Mouse (Mus musculus): Measurements from ENCODE around the gene Stxbp1. TPM values are rescaled to one million over a fixed set of nuclear protein-coding genes. Genes with fewer than 3 reads are reported as not detected.
A peak's percentile ranks its signal among the peaks of the same experiment; 100 is the strongest.

The Stxbp1 gene
- total RNA-seq, 1 experiment from 2014 or later: 22.2 TPM

GRCm38 (mm10) chr2:32787176-32787575, 59.9 kb downstream of the Stxbp1 start:
- no peak for DNase-seq

- no peak for DNase-seq
These were observed 62.9 kb downstream of the Stxbp1 start, which contains the start of gene Cfap157 for GRCm38 (mm10) chr2:32784048-32784681. Gene Cfap157 (minus strand): TSS chr2:32784428.

GRCm38 (mm10) chr2:32781710-32782109, 65.3 kb downstream of the Stxbp1 start:
- no peak for DNase-seq

DNA sequence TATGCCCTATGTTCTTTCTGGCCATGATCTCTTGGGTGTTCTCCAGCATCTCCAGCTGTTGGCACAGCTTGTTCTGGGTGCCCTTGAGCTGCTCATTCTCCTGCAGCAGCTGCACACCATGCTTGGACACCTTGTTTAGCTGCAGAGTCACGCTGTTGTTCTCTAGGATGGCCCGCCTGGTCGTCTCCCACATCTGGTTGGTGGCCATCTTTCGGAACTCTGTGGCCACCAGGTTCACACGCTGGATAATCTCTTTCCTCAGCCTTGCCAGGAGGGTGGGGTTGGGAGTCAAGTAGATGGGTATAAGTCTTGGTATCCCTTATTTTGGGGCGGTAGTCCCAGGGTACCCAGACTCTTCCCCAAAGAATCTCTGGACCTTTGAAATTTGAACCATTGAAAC, 67.3 kb downstream of the Stxbp1 start:
- DNase-seq: no peak

DNA sequence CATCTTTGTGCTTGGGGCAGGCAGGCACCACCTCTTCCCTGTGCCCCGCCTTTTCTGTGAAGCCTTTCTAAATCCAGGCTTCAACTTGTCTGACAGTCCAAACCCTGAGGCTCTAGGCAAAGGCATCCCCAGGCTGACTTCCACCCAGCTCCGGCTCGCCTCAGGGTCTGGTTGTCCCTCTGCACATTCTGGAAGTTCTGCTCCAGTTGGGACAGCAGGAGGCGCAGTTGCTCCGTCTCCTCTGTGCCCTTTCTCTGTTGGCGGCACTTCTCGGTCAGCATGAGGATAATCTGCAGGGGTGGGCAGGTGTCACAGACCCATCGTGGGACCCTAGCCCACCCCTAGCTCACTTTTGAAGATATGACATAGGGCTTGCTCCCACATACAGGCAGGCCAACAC, 67.9 kb downstream of the Stxbp1 start:
- DNase-seq: peak; percentile 65

GRCm38 (mm10) chr2:32778081-32778480, 69.0 kb downstream of the Stxbp1 start:
- DNase-seq: no peak

DNA sequence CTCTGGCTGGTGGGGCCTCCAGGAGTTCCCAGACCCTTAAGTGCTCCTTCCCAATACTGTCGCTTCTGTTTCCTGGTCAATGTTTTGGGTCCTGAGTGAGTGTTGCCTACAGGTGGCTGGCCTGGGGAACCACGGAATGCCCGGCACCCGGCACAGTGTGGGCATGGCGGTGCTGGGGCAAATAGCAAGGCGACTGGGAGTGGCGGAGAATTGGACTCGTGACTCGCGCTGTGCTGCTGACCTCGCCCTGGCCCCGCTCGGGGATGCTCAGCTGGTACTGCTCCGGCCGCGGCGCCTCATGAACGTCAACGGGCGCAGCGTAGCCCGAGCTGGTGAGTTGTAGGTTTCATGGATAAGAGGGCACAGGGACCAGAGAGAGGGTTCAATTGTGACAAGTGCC, 70.9 kb downstream of the Stxbp1 start:
- DNase-seq: no peak

DNA sequence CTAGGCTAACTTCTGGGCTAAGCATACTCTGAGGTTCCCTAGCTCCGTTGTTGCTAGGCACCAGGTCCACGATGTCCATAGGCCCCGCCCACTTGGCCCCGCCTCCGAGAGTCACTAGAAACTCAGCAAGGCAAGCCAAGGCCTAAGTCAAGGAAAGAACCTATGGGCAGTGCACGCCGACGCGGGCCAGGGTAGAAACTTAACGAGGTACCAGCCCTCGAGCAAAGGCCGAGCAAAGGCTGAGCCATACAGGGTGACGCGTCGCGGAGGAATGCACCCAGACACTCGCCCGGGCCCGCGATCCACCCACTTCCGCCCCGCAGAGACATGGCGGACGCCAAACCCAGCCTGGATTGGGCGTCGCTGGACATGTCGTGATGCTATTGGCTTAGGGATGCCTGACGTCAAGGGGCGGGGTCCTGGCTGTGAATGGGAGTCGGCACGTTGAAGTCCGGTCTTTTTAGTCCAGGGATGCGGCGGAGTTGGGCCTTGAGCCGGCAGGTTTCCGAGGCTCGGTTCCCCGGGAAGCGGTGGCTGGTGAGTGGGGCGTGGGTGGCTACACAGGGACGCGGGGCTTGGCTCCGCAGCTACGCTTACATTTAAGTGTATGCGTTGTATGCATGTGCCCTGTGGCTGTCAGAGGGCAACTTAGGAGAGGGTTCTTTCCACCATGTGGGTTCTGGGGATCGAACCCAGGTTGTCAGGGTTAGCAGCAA, 71.5 kb downstream of the Stxbp1 start, which contains the start of the genes Ttc16 and Ptrh1:
Gene Ttc16, minus strand, starts transcription at position 275 of the 716 bp plus-strand sequence.
Gene Ptrh1, plus strand, starts transcription at position 428 of the 716 bp plus-strand sequence.
- peak; percentile 98 for DNase-seq

DNA sequence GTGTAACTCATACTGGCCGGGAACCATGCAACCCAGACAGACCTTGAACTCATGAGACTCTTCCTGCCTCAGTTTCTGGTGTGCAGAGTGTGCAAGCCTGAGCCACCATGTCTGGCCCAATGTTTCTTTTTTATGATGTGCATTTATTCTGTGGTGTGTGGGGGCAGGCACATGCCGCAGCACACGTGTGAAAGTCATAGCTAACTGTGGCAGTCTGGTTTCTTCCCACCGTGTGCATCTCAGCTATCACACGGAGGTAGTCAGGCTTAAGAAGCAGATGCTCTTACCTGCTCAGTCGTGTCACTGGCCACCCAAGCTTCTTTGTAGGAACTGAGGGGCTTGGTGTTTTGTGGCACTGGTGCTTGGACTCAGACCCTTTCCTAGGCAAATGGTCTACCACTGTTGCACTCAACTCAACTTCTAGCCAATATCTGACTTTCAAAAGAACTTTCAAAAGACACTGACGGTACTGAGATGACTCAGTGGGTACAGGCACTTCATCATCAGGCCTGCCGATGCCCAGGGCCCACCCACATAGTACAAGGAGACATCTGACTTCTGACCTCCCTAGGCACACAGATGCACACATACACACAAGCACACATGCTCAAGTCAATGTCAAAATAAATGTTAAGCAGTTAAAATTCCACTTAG, 74.3 kb downstream of the Stxbp1 start:
- DNase-seq: no peak

GRCm38 (mm10) chr2:32771886-32772285, 75.2 kb downstream of the Stxbp1 start:
- DNase-seq: no peak

DNA sequence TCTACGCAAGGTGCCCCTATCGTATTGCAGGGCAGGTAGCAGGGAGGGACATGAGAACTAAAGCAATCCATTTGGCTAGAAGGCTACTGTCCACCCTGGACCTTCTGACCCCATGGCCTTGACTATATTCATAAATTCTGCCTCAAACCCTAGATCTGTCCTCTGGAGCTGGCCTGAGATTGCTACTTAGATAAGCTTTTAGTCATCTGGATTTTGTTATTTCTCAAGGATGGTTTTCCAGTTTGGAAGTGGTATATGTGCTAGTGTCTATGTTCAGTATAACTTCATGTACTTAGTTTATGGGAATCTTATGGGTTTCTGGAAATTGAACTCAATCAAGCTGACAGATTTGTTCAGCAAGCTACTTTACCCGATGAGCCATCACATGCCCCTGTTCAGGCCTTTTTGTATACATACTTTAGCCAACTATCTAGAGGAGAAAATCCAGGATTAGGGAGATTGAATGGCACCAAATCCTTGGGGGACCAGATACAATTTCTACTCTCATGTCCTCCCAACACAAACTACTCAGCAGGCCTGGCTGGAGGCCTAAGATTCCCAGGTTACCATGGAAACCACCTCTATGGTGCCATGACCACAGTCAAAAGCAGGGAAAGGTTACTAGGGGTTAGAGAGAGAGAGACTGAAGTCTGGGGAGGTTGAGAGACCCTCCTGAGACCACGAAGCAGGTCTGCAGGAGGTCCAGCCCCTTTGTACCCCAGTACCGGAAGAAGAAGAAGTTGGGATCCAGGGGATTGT, 77.5 kb downstream of the Stxbp1 start:
- DNase-seq: no peak

- DNase-seq: no peak
These were observed 78.3 kb downstream of the Stxbp1 start for GRCm38 (mm10) chr2:32768661-32769285.

DNA sequence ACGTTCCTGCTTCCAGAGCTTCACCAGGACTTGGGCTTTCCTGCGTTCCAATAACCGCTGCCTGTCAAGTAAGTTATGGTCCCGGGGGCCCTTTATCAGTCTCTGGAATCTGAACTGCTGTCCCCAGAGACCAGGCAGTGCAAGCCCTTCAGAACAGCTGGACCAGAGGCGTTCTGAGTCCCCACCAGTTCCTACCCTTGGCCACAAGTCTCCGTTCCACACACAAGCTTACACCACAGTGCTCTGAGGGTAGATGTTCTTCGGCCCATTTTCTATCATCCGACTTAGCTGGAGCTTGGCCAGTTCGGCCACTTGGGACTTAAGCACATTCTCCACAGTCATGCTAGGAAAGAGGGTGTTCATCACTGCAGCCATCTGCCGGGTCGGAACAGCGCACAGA, 79.8 kb downstream of the Stxbp1 start:
- no peak for DNase-seq

DNA sequence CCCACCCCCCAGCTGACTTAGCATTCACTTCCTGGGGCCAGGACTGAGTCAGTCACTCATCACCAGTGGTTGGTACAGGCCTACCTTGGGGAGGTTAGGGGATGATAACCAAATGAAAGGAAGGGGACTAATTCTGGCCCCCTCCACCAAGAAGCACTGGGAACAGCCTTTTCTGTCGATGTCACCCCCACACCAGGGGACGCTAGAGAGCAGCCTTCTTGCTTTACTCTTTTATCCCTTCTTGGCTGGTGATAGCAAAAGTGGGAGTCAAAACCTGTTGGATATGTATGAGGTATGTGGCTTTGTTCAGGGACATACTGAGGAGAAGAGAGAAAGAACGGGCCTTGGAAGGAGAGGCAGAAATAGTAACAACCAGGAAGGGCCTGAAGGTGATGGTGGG, 83.7 kb downstream of the Stxbp1 start:
- no peak for DNase-seq

DNA sequence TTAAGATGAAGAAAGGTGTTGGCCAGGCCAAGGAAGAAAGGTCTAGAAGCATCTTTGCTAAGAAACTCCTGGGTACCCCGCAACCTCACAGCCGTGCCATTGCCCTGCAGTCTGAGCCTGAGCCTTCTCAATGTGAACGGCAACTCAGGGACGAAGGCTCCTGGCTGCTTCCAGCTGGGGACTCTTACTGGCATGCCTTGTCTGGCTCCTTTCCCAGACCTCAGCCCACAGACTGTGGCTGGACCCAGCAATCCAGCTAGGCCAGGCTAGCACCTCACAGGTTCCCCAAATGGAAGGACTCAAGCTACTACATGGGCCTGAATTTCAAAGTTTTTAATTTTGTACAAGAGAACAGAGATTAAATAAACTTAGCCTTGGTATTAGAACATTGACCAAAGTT, 85.2 kb downstream of the Stxbp1 start:
- DNase-seq: no peak

DNA sequence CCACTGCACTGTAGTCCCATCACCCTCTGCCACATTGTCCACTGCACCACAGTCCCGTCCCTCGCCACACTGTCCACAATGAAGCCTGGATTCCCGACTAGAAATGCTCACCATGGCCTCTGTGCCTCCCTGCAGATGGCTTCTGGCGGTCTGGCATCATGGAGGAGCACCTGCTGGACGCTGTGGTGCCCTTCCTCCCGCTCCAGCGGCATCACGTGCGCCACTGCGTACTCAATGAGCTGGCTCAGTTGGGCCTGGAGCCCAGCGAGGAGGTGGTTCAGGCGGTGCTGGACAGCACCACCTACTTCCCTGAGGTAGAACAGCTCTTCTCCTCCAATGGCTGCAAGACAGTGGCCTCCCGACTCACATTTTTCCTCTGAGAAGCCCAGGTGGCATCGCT, 85.7 kb downstream of the Stxbp1 start:
- no peak for DNase-seq

- no peak for DNase-seq
These were observed 88.0 kb downstream of the Stxbp1 start for GRCm38 (mm10) chr2:32759001-32759400.

- DNase-seq: no peak
These were observed 88.5 kb downstream of the Stxbp1 start for GRCm38 (mm10) chr2:32758503-32758902.

GRCm38 (mm10) chr2:32757056-32757845, 89.8 kb downstream of the Stxbp1 start, which contains the start of gene Tor2a:
Gene Tor2a (plus strand): TSS chr2:32757234.
- DNase-seq: peak; percentile 95

DNA sequence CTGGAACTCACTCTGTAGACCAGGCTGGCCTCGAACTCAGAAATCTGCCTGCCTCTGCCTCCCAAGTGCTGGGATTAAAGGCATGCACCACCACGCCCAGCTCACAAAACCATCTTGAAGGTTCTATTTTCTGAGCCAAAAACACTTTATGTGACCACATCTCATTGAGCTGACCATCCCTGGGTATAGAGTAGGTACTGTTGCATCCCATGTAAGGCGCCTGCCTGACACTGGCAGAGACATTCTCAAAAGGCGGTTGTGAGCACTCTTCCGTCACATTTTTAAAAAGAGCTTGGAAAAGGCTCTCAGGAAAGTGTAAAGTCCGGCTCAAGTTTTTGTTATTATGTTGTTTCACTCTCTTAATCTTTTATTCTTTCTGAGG, 90.4 kb downstream of the Stxbp1 start:
- no peak for DNase-seq

DNA sequence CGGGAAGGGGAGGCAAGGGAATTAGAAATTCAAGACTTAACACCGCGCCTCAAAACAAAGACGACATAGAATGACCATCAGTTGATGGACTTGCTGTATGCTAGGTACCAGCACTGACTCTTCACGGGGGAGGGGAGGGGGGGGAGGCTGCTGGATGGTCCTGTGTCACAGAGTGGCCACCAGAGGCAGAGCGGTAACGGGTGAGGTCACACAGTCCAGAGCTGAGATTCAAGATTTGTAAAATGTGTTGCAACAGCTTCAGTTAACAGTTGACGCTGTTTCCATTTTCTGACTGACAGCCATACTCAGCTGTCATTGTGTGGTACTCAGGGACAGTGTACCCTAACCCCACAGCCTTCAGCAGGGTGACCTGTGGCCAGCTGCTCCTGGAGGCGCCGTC, 94.9 kb downstream of the Stxbp1 start:
- DNase-seq: no peak

Measured in adrenal gland, postnatal 25 days (tissue).